Comparison of ENCODE assay signal across 10 mouse cellular contexts in the genomic region with DNA sequence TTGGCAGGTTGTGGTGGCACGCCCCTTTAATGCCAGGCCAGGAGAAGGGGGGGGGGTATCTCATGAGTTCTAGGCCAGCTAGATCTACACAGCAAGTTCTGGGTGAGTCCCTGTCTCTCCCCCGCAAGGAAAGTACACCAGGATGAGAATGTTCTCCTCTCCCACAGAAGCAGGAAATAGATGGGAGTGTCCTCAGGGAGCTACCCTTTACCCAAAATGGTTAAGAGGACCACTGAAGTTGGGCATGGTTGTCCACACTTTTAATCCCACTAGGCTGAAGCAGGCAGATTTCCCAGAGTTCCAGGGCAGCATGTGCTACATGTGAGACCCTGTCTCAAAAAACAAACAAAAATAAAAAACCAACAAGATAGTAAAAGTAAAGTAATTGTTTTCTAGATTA. TPM values are rescaled to one million over a fixed set of nuclear protein-coding genes. Genes with fewer than 3 reads are reported as not detected.
A peak's percentile ranks its signal among the peaks of the same experiment; 100 is the strongest.
DNase-seq lines count a peak whose midpoint lies in the region; ATAC-seq and TF ChIP-seq lines count a peak whose summit lies in the region.
"Had no signal": no experiment of that assay in that cellular context is flagged by ENCODE, and none has a peak within 500 bp of the region (broad histone marks: within the 10 kb centered on the region; RNA-seq: fewer than 3 reads in every experiment).

No protein-coding gene starts in this region.

- no peak for DNase-seq in kidney, postnatal 4 days
- peak; percentile 1 for DNase-seq in brain, embryonic 14.5 days (ENCODE audit: low read depth)
- no peak for DNase-seq in heart, postnatal 0 days (ENCODE audit: low spot score)
- DNase-seq in lung, postnatal 36 days, result peak; percentile 7
- DNase-seq in retina, embryonic 14.5 days (ENCODE audit: low spot score), result no peak
- no peak for DNase-seq in gastrocnemius, postnatal 4 days (ENCODE audit: low spot score in 2 of 2)
- DNase-seq in gastrocnemius, postnatal 10 days, result no peak

- WGBS in kidney, embryonic 15.5 days, result 93% methylated on average over 2 of the region's 2 CpGs
- 83% methylated on average over 2 of the region's 2 CpGs for WGBS in heart, postnatal 0 days

- H3K4me3 ChIP-seq in kidney, embryonic 15.5 days (replicated peaks), result peak overlapping the region; percentile 72
- H3K4me3 ChIP-seq in heart, postnatal 0 days (ENCODE audit: low read depth, low read length), result peak overlapping the region; percentile 88; the same call in 1 of the 2 replicates

- no peak for TF ChIP-seq POLR2A in brain, embryonic 14.5 days (IDR thresholded peaks at IDR 0.05; ENCODE audit: borderline replicate concordance, extremely low read depth, insufficient read depth, insufficient read length, poor library complexity, severe bottlenecking)

- H3K27ac ChIP-seq in kidney, embryonic 15.5 days, result peak overlapping the region; percentile 95; the same call in 1 of the 2 replicates
- peak overlapping the region; percentile 96 for H3K27ac ChIP-seq in heart, postnatal 0 days (ENCODE audit: low read depth)

- H3K9ac ChIP-seq in kidney, embryonic 15.5 days, result peak overlapping the region; percentile 90; the same call in 1 of the 2 replicates
- peak overlapping the region; percentile 93 for H3K9ac ChIP-seq in heart, postnatal 0 days (replicated peaks; ENCODE audit: low read depth, low read length)

- peaks cover 12% of the 10 kb centered on the region for H3K4me1 ChIP-seq in kidney, embryonic 15.5 days
- peaks cover 16% of the 10 kb centered on the region for H3K4me1 ChIP-seq in heart, postnatal 0 days (ENCODE audit: control insufficient read depth, insufficient read depth)

- no peak for ATAC-seq in kidney, embryonic 15.5 days (replicated peaks; ENCODE audit: low FRiP score)
- ATAC-seq in heart, postnatal 0 days (ENCODE audit: insufficient read depth, low read depth), result no peak

- H3K27me3 ChIP-seq in kidney, embryonic 15.5 days, result no peaks in the 10 kb centered on the region
- no peaks in the 10 kb centered on the region for H3K27me3 ChIP-seq in heart, postnatal 0 days (ENCODE audit: control insufficient read depth, insufficient read depth, low read length)

- peaks cover 6% of the 10 kb centered on the region; the same call in 1 of the 2 replicates for H3K36me3 ChIP-seq in kidney, embryonic 15.5 days
- no peaks in the 10 kb centered on the region for H3K36me3 ChIP-seq in heart, postnatal 0 days (replicated peaks; ENCODE audit: control insufficient read depth, insufficient read depth, low read length)

- TF ChIP-seq CTCF in brain, embryonic 14.5 days (IDR thresholded peaks at IDR 0.05; ENCODE audit: borderline replicate concordance, extremely low read depth, insufficient read depth, insufficient read length), result no peak
- no peak for TF ChIP-seq CTCF in heart, postnatal 0 days (IDR thresholded peaks at IDR 0.05; ENCODE audit: low read depth)

- H3K4me2 ChIP-seq in kidney, embryonic 15.5 days, result peak overlapping the region; percentile 59
- peak overlapping the region; percentile 89 for H3K4me2 ChIP-seq in heart, postnatal 0 days (ENCODE audit: low read depth, low read length)

- no peaks in the 10 kb centered on the region for H3K9me3 ChIP-seq in kidney, embryonic 15.5 days (replicated peaks)
- no peaks in the 10 kb centered on the region for H3K9me3 ChIP-seq in heart, postnatal 0 days (replicated peaks; ENCODE audit: control insufficient read depth, low read length)

- TF ChIP-seq EP300 in heart, postnatal 0 days (IDR thresholded peaks at IDR 0.05; ENCODE audit: low read depth), result no peak

RNA-seq across cellular contexts. Expression of a gene that starts 0.8 kb away (rescaled TPM):
- polyA plus RNA-seq in kidney, embryonic 15.5 days (2015; fragmentation: Nextera tagmentation; extraction: Ambion mirVana), result 358 and 362 TPM in 2 replicates
- polyA plus RNA-seq in brain, embryonic 14.5 days (2012; rRNA removed), result 61.0 and 122 TPM in 2 replicates
- total RNA-seq in heart, postnatal 0 days (2014; rRNA removed; ENCODE audit: low replicate concordance), result 229 and 268 TPM in 2 replicates
- polyA plus RNA-seq in heart, postnatal 0 days (2015; fragmentation: Nextera tagmentation; extraction: Ambion mirVana), result 225 and 238 TPM in 2 replicates
- 100 to 1,000 TPM; 357 to 376 TPM for total RNA-seq in gastrocnemius, postnatal 4 days (2021)
- total RNA-seq in gastrocnemius, postnatal 10 days (2021), result 100 to 1,000 TPM; 466 to 483 TPM

RNA-seq across cellular contexts. Expression of a gene that starts 24.0 kb away (rescaled TPM):
- 57.0 and 57.6 TPM in 2 replicates for polyA plus RNA-seq in kidney, embryonic 15.5 days (2015; fragmentation: Nextera tagmentation; extraction: Ambion mirVana)
- 46.5 and 49.0 TPM in 2 replicates for polyA plus RNA-seq in brain, embryonic 14.5 days (2012; rRNA removed)
- 31.8 TPM in 2 replicates for total RNA-seq in heart, postnatal 0 days (2014; rRNA removed; ENCODE audit: low replicate concordance)
- 60.0 and 72.5 TPM in 2 replicates for polyA plus RNA-seq in heart, postnatal 0 days (2015; fragmentation: Nextera tagmentation; extraction: Ambion mirVana)
- 100 to 1,000 TPM in 1 of 2 experiments, 10 to 100 TPM in 1; 88.4 to 102 TPM for total RNA-seq in gastrocnemius, postnatal 4 days (2021)
- total RNA-seq in gastrocnemius, postnatal 10 days (2021), result 10 to 100 TPM; 82.6 to 88.0 TPM

RNA-seq across cellular contexts. Expression of a gene that starts 38.6 kb away (rescaled TPM):
- 107 and 111 TPM in 2 replicates for polyA plus RNA-seq in kidney, embryonic 15.5 days (2015; fragmentation: Nextera tagmentation; extraction: Ambion mirVana)
- 70.2 and 80.4 TPM in 2 replicates for polyA plus RNA-seq in brain, embryonic 14.5 days (2012; rRNA removed)
- 38.3 and 43.2 TPM in 2 replicates for total RNA-seq in heart, postnatal 0 days (2014; rRNA removed; ENCODE audit: low replicate concordance)
- 37.7 and 39.0 TPM in 2 replicates for polyA plus RNA-seq in heart, postnatal 0 days (2015; fragmentation: Nextera tagmentation; extraction: Ambion mirVana)
- total RNA-seq in gastrocnemius, postnatal 4 days (2021), result 100 to 1,000 TPM; 190 to 191 TPM
- 10 to 100 TPM; 94.1 to 96.3 TPM for total RNA-seq in gastrocnemius, postnatal 10 days (2021)

RNA-seq across cellular contexts. Expression of a gene that starts 54.4 kb away (rescaled TPM):
- polyA plus RNA-seq in kidney, embryonic 15.5 days (2015; fragmentation: Nextera tagmentation; extraction: Ambion mirVana), result 0.70 and 1.9 TPM in 2 replicates
- 0.16 and 0.21 TPM in 2 replicates for polyA plus RNA-seq in brain, embryonic 14.5 days (2012; rRNA removed)
- not detected in 2 replicates for total RNA-seq in heart, postnatal 0 days (2014; rRNA removed; ENCODE audit: low replicate concordance)
- polyA plus RNA-seq in heart, postnatal 0 days (2015; fragmentation: Nextera tagmentation; extraction: Ambion mirVana), result not detected in 2 replicates
- 100 to 1,000 TPM; 366 to 390 TPM for total RNA-seq in gastrocnemius, postnatal 4 days (2021)
- 100 to 1,000 TPM; 548 to 639 TPM for total RNA-seq in gastrocnemius, postnatal 10 days (2021)

RNA-seq across cellular contexts. Expression of a gene that starts 55.5 kb away (rescaled TPM):
- polyA plus RNA-seq in kidney, embryonic 15.5 days (2015; fragmentation: Nextera tagmentation; extraction: Ambion mirVana), result 0.12 and 0.13 TPM in 2 replicates
- 0.12 and 0.13 TPM in 2 replicates for polyA plus RNA-seq in brain, embryonic 14.5 days (2012; rRNA removed)
- not detected in 2 replicates for total RNA-seq in heart, postnatal 0 days (2014; rRNA removed; ENCODE audit: low replicate concordance)
- polyA plus RNA-seq in heart, postnatal 0 days (2015; fragmentation: Nextera tagmentation; extraction: Ambion mirVana), result 0.04 TPM in 1 of 2 replicates, not detected in the other
- not detected for total RNA-seq in gastrocnemius, postnatal 4 days (2021)
- total RNA-seq in gastrocnemius, postnatal 10 days (2021), result not detected
- polyA plus RNA-seq: large intestine, adult 2 months; urinary bladder, adult 2 months had no signal

Comparison
In these comparisons a context has a peak if more than half of its experiments do, and no peak if none do; other contexts are left out.
1. DNase-seq: peak in brain, embryonic 14.5 days (single experiment) and lung, postnatal 36 days (single experiment); none in kidney, postnatal 4 days (0 of 2), heart, postnatal 0 days (single experiment), retina, embryonic 14.5 days (single experiment), gastrocnemius, postnatal 4 days (0 of 2) and gastrocnemius, postnatal 10 days (single experiment).